Mouse (Mus musculus): ENCODE data around the gene Pard6b.
"Not testable (repeated sequence)": the region's sequence is repeated elsewhere in the genome, so short reads cannot be mapped to it uniquely, and the experiment has no call there.

Pard6b gene

DNA sequence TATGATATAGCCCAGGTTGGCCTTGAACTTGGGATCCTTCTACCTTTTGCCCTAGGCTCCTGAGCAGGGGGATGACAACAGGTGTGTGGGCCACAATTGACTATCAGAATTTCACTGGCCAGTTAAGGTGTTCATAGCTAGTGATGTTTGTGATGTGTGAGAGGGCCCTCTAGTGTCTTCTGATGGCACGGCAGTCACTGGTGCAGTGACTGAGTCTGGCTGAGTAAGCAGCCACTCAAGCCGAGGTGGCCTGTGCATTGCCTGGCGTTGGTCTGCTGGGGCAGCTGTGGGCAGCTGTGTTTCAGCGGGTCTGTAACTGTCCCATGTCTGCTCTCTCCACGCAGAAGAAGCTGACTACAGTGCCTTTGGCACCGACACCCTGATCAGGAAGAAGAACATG, 17.2 kb downstream of the Pard6b start:
- peak; percentile 66 for DNase-seq (ENCODE audit: low read depth)

DNA sequence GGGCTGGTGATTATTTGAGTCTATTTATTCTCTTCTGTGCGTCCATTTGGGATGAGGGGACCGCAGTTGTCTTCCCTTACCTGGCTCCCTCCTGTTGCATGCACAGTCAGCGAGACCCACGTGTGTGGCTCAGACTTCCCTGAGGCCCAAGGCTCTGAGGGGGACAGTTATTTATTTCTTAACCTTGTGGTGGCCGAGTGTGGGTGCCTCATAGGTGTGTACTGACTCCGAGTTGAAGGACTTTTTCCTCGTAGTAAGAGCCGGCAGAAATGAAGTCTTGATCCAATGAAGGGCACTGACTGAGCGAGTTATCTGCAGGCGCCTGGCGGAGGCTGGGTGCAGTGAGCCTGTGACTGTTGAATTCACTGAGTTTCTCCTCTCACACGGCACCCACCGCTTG, 19.2 kb downstream of the Pard6b start:
- no peak for DNase-seq (ENCODE audit: low read depth)

DNA sequence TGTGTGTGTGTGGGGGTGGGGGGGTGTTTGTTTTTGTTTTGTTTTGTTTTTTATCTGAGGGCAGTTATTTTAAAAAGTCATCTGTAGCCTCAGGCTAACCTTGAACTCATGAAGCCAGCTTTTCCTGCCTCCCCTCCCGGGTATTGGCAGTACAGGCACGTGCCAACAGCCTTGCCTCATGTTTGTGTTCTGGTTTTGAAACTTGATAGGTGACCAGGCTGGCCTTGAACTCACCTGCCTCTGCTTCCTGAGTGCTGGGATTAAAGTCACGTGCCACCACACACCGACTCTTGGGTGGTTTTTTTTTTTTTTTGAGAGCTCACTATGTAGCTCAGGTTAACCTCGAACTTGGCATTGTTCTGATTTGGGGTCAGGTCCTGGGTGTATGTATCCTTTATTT, 21.0 kb downstream of the Pard6b start:
- peak; percentile 29 for DNase-seq (ENCODE audit: low read depth)

DNA sequence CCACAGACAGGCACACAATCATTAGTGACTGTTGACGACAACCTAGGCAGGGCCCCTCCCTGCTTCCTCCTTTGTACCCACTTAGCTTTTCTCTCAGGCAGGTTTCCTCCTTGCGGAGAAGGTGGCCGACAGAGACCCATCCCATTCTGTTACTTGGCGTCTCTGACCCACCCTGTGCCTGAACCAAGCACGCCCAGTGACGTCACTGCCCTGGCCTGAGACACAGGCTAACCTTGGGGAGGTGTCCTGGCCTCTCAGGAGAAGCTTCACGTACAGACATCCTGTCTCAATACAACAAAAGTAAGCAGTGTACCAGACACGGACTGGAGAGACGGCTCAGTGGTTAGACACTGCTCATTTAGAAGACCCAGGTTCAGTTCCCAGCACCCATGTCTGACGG, 22.5 kb downstream of the Pard6b start:
- no peak for DNase-seq (ENCODE audit: low read depth)

DNA sequence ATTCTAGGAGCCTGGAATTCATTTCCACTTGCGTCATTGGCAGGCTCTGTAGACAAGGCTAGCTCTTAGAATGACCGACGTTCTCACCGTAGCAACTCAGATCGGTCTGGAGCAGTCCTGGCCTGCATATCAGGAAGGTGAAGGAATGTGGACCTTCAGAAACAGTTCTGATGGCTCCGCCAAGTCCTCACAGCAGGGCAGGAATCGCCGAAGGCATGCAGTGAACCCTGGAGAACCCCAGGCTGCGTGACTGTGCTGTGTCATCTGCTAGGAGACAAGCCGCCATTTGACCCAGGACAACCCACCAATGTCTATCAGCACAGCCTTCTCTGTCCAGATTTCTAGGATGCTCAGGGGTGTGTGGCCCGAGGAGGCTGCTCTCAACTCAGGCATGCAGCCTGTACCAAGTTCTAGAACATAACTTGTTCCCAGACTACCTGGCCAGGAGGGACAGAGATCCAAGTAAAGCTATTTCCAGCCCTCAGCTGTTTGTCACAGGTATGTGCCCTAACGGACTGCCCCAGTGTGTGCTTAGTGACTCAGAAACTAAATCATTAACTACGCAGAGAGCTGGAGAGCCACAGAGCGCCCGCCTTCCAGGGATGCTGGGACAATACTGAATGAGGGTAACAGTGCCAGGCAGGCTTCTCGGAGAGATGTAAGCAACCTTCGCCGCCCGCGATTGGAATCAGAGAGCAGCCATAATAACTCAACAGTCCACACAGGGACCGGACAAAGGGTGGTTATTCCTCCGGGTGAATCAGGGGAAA, 23.8 kb downstream of the Pard6b start:
- no peak for DNase-seq (ENCODE audit: low read depth)

DNA sequence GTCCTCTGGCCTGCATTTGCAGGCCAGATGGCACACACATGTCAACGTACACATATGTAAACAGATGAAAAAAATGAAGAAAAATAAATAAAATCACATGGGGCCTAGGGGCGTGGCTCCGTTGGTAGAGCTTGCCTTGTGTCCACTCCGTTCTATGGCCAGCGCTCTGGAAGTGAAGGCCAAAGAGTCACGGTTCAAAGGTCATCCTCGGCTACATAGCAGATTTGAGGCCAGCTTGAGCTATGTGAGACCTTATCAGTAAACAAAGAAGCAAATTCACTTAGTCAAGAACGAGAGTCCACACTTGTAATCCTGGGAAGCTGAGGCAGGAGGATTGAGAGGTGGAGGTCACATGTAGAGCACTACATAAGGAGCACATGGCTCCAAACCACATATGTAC, 24.5 kb downstream of the Pard6b start:
- no peak for DNase-seq (ENCODE audit: low read depth)

DNA sequence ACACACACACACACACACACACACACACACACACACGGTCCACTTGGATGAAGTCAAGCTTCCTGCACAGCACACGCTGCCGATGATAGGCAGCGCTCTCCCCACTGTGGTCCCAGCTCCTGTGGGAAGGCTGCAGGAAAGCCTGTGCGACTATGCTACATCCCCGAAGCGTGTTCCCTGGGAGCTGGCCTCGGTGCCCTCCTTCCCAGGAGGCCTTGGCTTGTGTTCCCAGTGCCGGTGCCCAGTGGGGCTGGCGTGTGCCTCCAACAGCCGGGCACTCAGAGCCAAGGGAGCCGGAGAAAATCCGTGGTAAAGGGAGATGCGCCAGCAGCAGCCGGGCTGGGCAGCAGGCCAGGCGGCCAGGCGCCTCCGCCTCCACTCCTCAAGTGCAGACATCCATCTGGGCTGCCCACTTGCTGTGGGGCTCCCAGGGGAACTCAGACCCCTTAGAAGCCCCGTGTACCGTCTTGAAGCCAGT, 25.9 kb downstream of the Pard6b start:
- DNase-seq (ENCODE audit: low read depth), result no peak

DNA sequence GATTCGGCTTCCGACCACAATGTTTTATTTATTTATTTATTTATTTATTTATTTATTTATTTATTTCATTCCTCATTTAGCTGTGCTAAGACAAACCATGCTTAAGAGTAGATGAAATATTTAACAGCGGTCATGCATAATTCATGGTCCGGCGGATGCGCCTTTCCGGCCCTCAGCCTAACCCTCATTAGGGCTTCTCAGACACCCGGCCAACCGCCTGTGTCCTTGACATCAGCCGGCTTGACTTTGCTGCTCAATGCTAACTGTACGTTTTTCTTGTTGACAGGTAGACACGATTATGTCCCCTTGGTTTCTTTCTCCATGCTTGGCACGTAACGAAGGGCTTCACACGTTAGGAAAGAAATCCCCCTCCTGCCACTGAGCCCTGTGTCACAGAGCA, 26.6 kb downstream of the Pard6b start:
- no peak for DNase-seq (ENCODE audit: low read depth)

DNA sequence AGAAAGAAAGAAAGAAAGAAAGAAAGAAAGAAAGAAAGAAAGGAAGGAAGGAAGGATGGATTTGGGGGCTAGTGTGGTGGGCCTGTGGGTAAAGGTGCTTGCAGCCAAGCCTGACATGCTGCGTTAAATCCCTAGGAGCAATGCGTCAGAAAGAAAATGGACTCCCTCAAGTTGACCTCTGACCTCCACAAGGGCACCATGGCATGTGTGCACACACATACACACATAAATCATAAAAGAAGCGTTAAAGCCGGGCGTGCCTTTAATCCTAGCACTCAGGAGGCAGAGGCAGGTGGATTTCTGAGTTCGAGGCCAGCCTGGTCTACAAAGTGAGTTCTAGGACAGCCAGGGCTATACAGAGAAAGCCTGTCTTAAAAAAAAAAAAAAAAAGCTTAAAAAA, 27.1 kb downstream of the Pard6b start:
- DNase-seq (ENCODE audit: low read depth), result not testable (repeated sequence)

DNA sequence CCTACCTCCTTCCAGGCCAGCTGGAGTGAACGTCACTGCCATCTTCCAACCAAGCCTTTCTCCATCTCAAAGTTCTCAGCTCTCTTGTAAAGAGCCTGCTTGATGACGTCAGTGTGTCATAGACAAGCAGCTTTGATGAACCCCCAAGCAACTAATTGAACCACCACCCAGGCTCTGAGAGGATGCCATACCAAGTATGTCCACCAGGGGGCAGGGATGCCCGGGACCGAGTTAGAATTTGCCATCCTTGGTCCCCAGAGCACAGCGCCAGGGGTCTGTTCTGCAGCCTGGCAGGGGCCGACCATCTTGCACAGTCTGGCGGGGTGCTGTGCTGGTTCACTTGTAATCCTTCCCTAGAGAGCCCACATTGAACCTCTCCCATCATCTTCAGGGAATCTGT, 31.1 kb downstream of the Pard6b start:
- peak; percentile 53 for DNase-seq (ENCODE audit: low read depth)

DNA sequence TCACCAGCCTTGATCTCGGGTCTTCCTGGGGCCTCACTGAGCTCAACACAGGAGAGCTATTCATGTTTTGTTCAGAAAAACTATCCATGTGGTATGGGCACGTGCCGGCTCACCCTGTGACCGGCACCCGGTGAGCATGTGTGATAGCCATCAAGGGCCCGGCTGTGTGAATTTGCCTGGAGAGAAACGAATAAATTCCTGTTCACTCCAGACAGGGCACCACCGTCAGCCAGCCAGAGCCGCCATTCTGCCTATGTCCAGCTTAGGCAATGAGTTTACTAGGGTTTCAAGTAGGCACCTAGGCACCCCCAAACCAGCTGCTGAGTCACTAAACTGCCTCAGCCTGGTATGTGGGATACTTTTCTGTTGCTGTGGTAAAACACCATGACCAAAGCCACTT, 32.5 kb downstream of the Pard6b start:
- peak; percentile 74 for DNase-seq (ENCODE audit: low read depth)

DNA sequence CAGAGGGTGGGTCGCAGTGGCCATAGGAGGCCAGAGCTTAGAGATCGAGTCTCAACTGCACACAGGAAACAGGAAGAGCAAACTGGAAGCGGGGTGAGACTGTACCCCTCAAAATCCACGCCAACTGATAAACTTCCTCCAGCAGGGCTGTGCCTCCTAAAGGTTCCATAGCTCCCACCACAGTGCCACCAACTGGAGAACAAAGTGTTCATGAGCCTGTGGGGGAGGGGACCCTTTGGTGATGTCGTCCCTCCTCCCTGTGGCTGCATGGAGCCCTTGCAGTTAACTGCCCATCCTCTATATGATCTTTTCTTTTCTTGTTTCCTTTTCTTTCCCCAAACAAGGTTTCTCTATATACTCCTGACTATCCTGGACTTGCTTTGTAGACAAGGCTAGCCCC, 32.9 kb downstream of the Pard6b start:
- peak; percentile 79 for DNase-seq (ENCODE audit: low read depth)

DNA sequence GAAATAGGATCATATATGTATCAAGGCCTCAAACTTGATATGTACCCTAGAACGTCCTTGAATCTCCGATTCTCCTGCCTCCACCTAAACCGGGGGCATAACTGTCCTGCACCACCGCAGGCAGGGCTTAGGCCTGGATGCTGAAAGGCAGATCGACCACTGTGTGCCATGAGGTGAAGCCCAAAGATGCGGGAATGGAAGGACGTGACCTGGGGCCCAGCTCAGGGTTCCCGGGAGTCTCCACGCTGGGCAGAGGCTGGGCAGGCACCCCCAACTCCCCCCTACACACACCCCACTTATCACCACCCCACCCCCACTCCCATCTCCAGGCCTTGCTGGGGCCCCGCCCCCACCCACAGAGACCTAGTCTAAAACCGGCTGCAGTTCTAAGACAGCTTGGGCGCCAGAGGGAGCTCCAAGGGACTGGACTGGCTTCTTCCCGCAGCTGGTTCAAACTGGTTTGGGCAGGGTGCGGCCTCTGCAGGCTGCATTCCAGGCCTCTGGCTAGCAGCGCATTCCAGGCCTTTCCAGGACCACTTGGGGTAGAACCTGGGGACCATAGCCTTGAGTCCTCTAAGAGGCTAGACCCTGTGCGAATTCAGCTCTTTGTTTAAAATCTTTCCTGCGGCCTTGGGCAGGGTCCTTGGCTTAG, 34.0 kb downstream of the Pard6b start:
- peak; percentile 67 for DNase-seq (ENCODE audit: low read depth)

DNA sequence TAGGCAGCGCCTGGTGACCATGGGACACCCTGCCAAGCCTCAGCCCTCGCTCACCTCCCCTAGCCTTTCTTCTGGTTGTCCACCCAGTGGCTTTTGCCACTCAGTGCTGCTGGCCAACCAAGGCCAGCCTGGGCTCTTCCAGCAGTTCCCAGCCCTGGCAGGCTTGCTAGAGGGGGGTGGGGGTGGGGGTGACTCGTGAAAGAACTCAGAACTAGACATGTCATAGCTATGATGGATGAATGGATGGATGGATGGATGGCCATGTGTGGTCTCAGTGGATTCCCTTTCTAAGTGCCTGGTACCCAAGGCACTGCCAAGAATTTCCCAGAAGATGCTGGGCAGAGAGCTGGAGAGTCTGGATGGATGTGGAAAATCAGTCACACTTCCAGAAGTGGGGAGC, 35.0 kb downstream of the Pard6b start:
- DNase-seq (ENCODE audit: low read depth), result no peak

DNA sequence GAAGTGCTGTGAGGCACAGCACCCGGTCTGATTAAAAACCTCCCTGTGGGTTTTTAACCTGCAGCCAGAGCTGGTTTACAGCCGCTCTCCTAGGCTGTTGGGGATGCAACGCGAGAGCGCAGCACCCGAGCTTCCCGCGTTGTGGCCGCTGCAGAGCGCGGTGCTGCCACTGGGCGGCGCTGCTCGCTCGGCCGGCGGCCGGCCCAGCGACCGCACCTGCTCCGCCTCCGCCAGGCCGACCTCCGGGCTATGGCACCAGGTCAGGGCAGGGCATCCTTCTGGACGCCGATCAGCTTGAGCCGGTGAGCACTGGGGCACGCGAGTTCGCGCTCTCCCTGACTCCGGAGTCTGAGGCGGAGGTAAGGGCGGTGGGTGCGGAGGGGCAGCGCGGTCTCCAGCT, 36.3 kb downstream of the Pard6b start:
- peak; percentile 59 for DNase-seq (ENCODE audit: low read depth)

DNA sequence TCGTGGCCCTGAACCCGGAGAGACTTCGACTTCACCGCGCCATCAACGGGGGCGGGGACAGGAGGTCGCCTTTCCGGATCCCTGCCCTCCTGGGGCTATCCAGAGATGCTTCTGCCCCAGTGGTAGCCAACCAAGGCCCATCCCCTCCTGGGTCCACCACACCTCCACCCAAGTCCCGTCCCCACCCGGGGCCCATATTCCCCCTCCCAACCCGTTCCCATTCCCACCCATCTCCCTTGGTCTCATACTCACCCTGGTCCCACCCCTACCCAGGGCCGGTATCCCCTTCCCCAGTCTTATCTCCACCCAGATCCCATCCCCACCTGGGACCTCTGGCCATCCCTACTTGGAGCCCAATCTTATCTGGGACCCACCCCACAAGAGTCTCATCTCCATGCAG, 36.7 kb downstream of the Pard6b start:
- DNase-seq (ENCODE audit: low read depth), result no peak

DNA sequence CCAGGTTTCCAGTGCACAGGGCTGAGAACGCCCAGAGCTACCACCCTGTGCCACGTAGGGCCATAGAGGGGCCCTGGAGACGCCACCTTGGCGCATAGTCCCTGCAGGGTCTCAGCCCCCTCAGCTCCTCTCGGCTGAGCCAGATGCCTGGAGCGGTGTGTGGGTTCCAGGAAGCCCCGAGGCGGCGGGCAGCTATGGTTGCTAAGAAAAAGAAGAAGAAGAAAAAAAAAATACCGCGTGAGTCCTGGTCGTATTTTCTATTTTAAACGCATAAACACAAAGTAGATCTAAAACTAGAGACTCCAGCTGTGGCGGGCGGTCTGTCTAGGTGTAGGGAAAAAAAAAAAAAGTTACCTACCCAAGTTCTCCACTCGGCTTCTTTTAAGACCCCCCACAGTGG, 37.2 kb downstream of the Pard6b start:
- DNase-seq (ENCODE audit: low read depth), result no peak

DNA sequence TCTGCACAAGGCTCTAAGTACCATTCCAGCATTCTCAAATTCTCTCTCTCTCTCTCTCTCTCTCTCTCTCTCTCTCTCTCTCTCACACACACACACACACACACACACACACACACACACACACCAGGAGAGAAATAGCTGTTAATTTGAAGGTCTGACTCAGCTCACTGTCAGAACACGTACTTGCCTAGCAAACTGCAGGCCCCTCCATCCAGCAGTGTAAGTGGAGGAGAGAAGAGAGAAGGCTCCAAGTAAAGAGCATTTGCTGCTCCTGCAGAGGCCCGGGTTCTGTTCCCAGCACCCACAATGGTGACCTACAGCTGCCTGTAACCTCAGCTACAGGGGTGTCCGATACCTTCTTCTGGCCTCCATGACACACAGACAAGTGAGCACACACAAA, 37.7 kb downstream of the Pard6b start:
- no peak for DNase-seq (ENCODE audit: low read depth)

DNA sequence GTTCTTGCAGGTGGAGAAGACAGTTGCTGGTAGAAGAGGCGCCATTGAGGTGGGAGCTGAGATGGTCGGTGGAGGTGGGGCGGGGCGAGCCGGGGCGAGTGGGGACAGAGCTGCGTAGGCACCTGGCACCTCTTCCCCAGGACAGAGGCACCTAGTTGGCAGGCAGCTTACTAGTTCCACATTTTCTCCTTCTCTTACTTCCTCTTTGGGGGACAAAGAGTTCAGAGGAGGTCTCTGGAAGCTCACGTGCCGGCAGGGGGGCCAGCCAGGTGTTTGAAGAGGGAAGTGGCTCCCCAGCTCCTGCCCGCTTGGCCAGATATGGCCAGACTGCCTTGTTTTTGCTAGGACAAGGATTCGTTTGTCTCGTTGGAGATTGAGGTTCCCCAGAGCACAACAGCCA, 38.3 kb downstream of the Pard6b start:
- DNase-seq (ENCODE audit: low read depth), result no peak

DNA sequence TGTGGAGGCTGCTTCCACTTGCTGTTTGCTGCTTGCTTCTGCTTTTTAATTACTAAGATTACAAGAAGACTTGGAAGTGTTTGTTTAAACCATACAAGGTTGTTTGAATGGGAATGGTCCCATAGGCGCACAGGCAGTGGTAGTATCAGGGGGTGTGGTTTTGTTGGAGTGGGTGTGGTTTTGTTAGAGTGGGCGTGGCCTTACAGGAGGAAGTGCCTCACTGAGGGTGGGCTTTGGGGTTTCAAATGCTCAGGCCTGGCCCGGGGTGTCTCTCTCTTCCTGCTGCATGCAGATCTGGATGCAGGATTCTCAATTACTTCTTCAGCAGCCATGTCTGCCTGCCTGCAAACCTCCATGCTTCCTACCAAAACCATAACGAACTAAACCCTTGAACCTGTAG, 40.1 kb downstream of the Pard6b start:
- no peak for DNase-seq (ENCODE audit: low read depth)

DNA sequence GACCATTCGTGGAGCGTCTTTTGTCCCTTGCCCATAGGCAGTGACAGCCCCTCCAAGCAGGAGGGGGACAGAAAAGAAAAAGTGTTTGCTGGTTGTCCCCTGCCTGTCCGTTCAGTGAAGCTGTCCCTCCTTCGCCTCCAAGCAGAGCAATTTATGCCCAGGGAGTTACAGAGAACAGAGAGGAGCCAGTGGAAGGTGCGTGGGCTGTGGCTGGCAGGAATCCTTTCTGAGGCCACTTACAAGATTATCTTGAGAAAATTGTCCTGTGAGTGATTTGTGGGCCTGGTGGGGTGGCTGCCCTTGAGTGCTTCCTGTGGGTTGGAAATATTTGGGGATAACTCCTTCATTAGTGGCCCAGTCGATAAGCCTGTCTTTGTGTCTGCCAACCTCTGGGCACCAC, 42.8 kb downstream of the Pard6b start:
- no peak for DNase-seq (ENCODE audit: low read depth)

DNA sequence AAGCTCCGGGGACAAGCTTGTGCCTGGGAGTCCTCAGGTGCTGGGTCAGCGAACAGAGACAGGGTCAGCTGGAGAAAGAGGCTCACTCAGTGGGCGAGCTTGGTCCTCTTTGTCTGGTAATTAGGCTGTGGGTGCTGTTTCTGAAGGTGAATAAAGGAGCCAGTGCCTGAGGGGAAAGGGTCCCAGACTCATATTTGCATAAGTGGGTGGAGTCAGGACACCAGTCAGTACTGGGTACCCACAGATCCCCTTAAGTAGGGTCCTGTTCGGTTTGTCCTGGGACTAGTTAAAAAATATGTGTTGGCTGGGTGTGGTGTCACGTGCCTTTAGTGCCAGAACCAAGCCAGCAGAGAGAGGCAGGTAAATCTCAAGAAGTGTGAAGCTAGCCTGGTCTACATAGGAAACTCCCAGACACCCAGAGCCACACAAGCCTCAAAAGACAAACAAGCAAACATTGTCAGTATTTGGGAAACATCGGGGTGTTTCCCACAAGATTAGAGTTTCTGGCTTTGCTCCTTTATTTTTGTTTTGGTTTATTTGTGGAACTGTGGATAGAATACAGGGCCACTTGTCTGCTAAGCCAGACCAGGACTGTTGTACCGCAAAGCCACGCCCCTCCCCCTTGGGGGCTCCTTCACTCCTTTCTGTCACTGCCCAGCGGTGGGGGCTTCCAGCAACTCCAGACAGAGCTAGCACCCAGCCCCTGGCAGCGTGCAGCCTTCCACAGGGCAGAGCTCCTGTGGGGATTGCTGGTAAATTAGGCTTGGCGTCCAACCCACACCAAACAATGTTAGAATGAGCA, 44.7 kb downstream of the Pard6b start:
- no peak for DNase-seq (ENCODE audit: low read depth)

DNA sequence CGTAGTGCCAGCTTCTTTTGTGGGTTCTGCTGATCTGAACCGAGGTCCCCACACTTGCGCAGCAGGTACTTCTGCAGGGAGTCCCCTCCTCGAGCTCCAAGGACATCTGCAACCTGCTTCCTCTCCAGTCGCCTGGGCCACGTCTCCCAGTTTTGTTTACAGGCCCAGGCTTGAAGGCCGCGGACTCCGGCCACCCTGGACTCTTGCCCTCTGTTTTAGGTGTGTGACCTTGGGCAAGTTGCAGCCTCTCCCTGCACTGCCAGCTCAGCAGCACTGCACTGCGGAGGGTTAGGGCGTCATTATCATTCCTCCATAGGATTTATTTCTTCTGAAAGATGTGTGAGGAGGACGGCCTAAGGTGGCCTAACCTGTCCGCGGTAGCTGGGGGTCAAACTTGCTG, 47.0 kb downstream of the Pard6b start:
- DNase-seq (ENCODE audit: low read depth), result no peak

Data from 416B (cell line).